Mouse (Mus musculus): ENCODE measurements at regions not wholly inside any gene's neighbourhood (a gene's known extent, or its start where the extent isn't known, plus 50 kb on each side); places are given as distances from the start of the nearest gene placed in this dataset.

GRCm38 (mm10) chr13:28878692-28879091 is 74.8 kb downstream of the Sox4 start:
- no peaks in the 10 kb centered on the region for H3K27me3 ChIP-seq (ENCODE audit: control insufficient read depth, insufficient read depth, low read length)
- H3K4me2 ChIP-seq (ENCODE audit: low read depth, low read length, severe bottlenecking), result no peak overlapping the region
- no peak overlapping the region for H3K27ac ChIP-seq (ENCODE audit: low read depth, low read length)
- ATAC-seq (replicated peaks; ENCODE audit: low FRiP score) (no peak), DNase-seq (ENCODE audit: low spot score) (no peak)
- no peak overlapping the region for H3K9ac ChIP-seq (ENCODE audit: low read length)
- no peaks in the 10 kb centered on the region for H3K36me3 ChIP-seq (ENCODE audit: control insufficient read depth, insufficient read depth, low read length)
- H3K9me3 ChIP-seq (ENCODE audit: control insufficient read depth, low read length), result no peaks in the 10 kb centered on the region
- no peak overlapping the region for H3K4me3 ChIP-seq (ENCODE audit: low read depth, low read length)
- no peaks in the 10 kb centered on the region; the same call in 1 of the 2 replicates for H3K4me1 ChIP-seq (replicated peaks; ENCODE audit: control insufficient read depth, insufficient read depth, low read length)
- WGBS, result 93% methylated on average over 3 of the region's 3 CpGs

GRCm38 (mm10) chr13:28876771-28877170 is 76.7 kb downstream of the Sox4 start:
- Histone ChIP-seq H3K9me3 (ENCODE audit: control insufficient read depth, low read length) (no peaks in the 10 kb centered on the region), H3K9ac (ENCODE audit: low read length) (no peak overlapping the region), H3K4me1 (replicated peaks; ENCODE audit: control insufficient read depth, insufficient read depth, low read length) (no peaks in the 10 kb centered on the region; the same call in 1 of the 2 replicates), H3K4me2 (ENCODE audit: low read depth, low read length, severe bottlenecking) (no peak overlapping the region), H3K4me3 (ENCODE audit: low read depth, low read length) (no peak overlapping the region), H3K36me3 (ENCODE audit: control insufficient read depth, insufficient read depth, low read length) (no peaks in the 10 kb centered on the region), H3K27ac (ENCODE audit: low read depth, low read length) (no peak overlapping the region), H3K27me3 (ENCODE audit: control insufficient read depth, insufficient read depth, low read length) (no peaks in the 10 kb centered on the region)
- WGBS, result 79% methylated on average over 4 of the region's 4 CpGs
- ATAC-seq (replicated peaks; ENCODE audit: low FRiP score) (no peak), DNase-seq (ENCODE audit: low spot score) (no peak)

- ATAC-seq (replicated peaks; ENCODE audit: low FRiP score), result no peak
- Histone ChIP-seq H3K4me1 (replicated peaks; ENCODE audit: control insufficient read depth, insufficient read depth, low read length) (no peaks in the 10 kb centered on the region; the same call in 1 of the 2 replicates), H3K27me3 (ENCODE audit: control insufficient read depth, insufficient read depth, low read length) (no peaks in the 10 kb centered on the region), H3K36me3 (ENCODE audit: control insufficient read depth, insufficient read depth, low read length) (peaks cover 5% of the 10 kb centered on the region; the same call in 1 of the 2 replicates), H3K4me3 (ENCODE audit: low read depth, low read length) (no peak overlapping the region), H3K4me2 (ENCODE audit: low read depth, low read length, severe bottlenecking) (no peak overlapping the region), H3K27ac (ENCODE audit: low read depth, low read length) (no peak overlapping the region), H3K9me3 (ENCODE audit: control insufficient read depth, low read length) (no peaks in the 10 kb centered on the region), H3K9ac (ENCODE audit: low read length) (no peak overlapping the region)
- WGBS, result 93% methylated on average over 4 of the region's 4 CpGs
- DNase-seq (ENCODE audit: low spot score), result no peak
Observed at GRCm38 (mm10) chr13:28870681-28871080, 82.8 kb downstream of the Sox4 start.

- no peaks in the 10 kb centered on the region for H3K27me3 ChIP-seq (ENCODE audit: control insufficient read depth, insufficient read depth, low read length)
- H3K4me1 ChIP-seq (replicated peaks; ENCODE audit: control insufficient read depth, insufficient read depth, low read length), result no peaks in the 10 kb centered on the region; the same call in 1 of the 2 replicates
- ATAC-seq (replicated peaks; ENCODE audit: low FRiP score) (no peak), DNase-seq (ENCODE audit: low spot score) (no peak)
- H3K4me2 ChIP-seq (ENCODE audit: low read depth, low read length, severe bottlenecking), result no peak overlapping the region
- 85% methylated on average over 5 of the region's 5 CpGs for WGBS
- no peak overlapping the region for H3K27ac ChIP-seq (ENCODE audit: low read depth, low read length)
- H3K9me3 ChIP-seq (ENCODE audit: control insufficient read depth, low read length), result no peaks in the 10 kb centered on the region; the same call in 1 of the 2 replicates
- peaks cover 8% of the 10 kb centered on the region; the same call in 1 of the 2 replicates for H3K36me3 ChIP-seq (ENCODE audit: control insufficient read depth, insufficient read depth, low read length)
- no peak overlapping the region for H3K9ac ChIP-seq (ENCODE audit: low read length)
- H3K4me3 ChIP-seq (ENCODE audit: low read depth, low read length), result no peak overlapping the region
Observed at GRCm38 (mm10) chr13:28867210-28867609, 86.3 kb downstream of the Sox4 start.

GRCm38 (mm10) chr13:28866686-28867085 is 86.8 kb downstream of the Sox4 start:
- no peaks in the 10 kb centered on the region; the same call in 1 of the 2 replicates for H3K9me3 ChIP-seq (ENCODE audit: control insufficient read depth, low read length)
- no peaks in the 10 kb centered on the region; the same call in 1 of the 2 replicates for H3K4me1 ChIP-seq (replicated peaks; ENCODE audit: control insufficient read depth, insufficient read depth, low read length)
- ATAC-seq (replicated peaks; ENCODE audit: low FRiP score) (no peak), DNase-seq (ENCODE audit: low spot score) (no peak)
- no peak overlapping the region for H3K9ac ChIP-seq (ENCODE audit: low read length)
- H3K27me3 ChIP-seq (ENCODE audit: control insufficient read depth, insufficient read depth, low read length), result no peaks in the 10 kb centered on the region
- no peak overlapping the region for H3K27ac ChIP-seq (ENCODE audit: low read depth, low read length)
- no peak overlapping the region for H3K4me3 ChIP-seq (ENCODE audit: low read depth, low read length)
- peaks cover 8% of the 10 kb centered on the region; the same call in 1 of the 2 replicates for H3K36me3 ChIP-seq (ENCODE audit: control insufficient read depth, insufficient read depth, low read length)
- no peak overlapping the region for H3K4me2 ChIP-seq (ENCODE audit: low read depth, low read length, severe bottlenecking)
- WGBS, result 89% methylated on average over 3 of the region's 3 CpGs

- Histone ChIP-seq H3K9me3 (ENCODE audit: control insufficient read depth, low read length) (no peaks in the 10 kb centered on the region; the same call in 1 of the 2 replicates), H3K4me2 (ENCODE audit: low read depth, low read length, severe bottlenecking) (no peak overlapping the region), H3K36me3 (ENCODE audit: control insufficient read depth, insufficient read depth, low read length) (peaks cover 2% of the 10 kb centered on the region; the same call in 1 of the 2 replicates), H3K27me3 (ENCODE audit: control insufficient read depth, insufficient read depth, low read length) (no peaks in the 10 kb centered on the region), H3K4me3 (ENCODE audit: low read depth, low read length) (no peak overlapping the region), H3K27ac (ENCODE audit: low read depth, low read length) (no peak overlapping the region), H3K9ac (ENCODE audit: low read length) (no peak overlapping the region), H3K4me1 (replicated peaks; ENCODE audit: control insufficient read depth, insufficient read depth, low read length) (peaks cover 3% of the 10 kb centered on the region; the same call in 1 of the 2 replicates)
- no peak for ATAC-seq (replicated peaks; ENCODE audit: low FRiP score)
- DNase-seq (ENCODE audit: low spot score), result no peak
- 73% methylated on average over 2 of the region's 2 CpGs for WGBS
Observed at GRCm38 (mm10) chr13:28860601-28861000, 92.9 kb downstream of the Sox4 start.

- Histone ChIP-seq H3K4me3 (ENCODE audit: low read depth, low read length) (no peak overlapping the region), H3K27me3 (ENCODE audit: control insufficient read depth, insufficient read depth, low read length) (no peaks in the 10 kb centered on the region), H3K36me3 (ENCODE audit: control insufficient read depth, insufficient read depth, low read length) (no peaks in the 10 kb centered on the region), H3K9me3 (ENCODE audit: control insufficient read depth, low read length) (no peaks in the 10 kb centered on the region; the same call in 1 of the 2 replicates), H3K4me1 (replicated peaks; ENCODE audit: control insufficient read depth, insufficient read depth, low read length) (peaks cover 3% of the 10 kb centered on the region; the same call in 1 of the 2 replicates), H3K9ac (ENCODE audit: low read length) (no peak overlapping the region), H3K4me2 (ENCODE audit: low read depth, low read length, severe bottlenecking) (no peak overlapping the region), H3K27ac (ENCODE audit: low read depth, low read length) (peak overlapping the region; percentile 21; the same call in 1 of the 2 replicates)
- DNase-seq (ENCODE audit: low spot score), result no peak
- WGBS, result 33% methylated on average over 11 of the region's 11 CpGs
- ATAC-seq (replicated peaks; ENCODE audit: low FRiP score), result peak; percentile 55
Observed at GRCm38 (mm10) chr13:28859829-28860427, 93.6 kb downstream of the Sox4 start.

- 94% methylated on average over 6 of the region's 6 CpGs for WGBS
- ATAC-seq (replicated peaks; ENCODE audit: low FRiP score), result no peak
- H3K36me3 ChIP-seq (ENCODE audit: control insufficient read depth, insufficient read depth, low read length), result no peaks in the 10 kb centered on the region
Observed at GRCm38 (mm10) chr13:28858001-28858400, 95.5 kb downstream of the Sox4 start.

GRCm38 (mm10) chr13:28857201-28857600 is 96.3 kb downstream of the Sox4 start:
- Histone ChIP-seq H3K4me2 (ENCODE audit: low read depth, low read length, severe bottlenecking) (no peak overlapping the region), H3K4me3 (ENCODE audit: low read depth, low read length) (no peak overlapping the region), H3K27me3 (ENCODE audit: control insufficient read depth, insufficient read depth, low read length) (no peaks in the 10 kb centered on the region), H3K9ac (ENCODE audit: low read length) (no peak overlapping the region), H3K36me3 (ENCODE audit: control insufficient read depth, insufficient read depth, low read length) (no peaks in the 10 kb centered on the region), H3K4me1 (replicated peaks; ENCODE audit: control insufficient read depth, insufficient read depth, low read length) (peaks cover 3% of the 10 kb centered on the region; the same call in 1 of the 2 replicates), H3K9me3 (ENCODE audit: control insufficient read depth, low read length) (no peaks in the 10 kb centered on the region), H3K27ac (ENCODE audit: low read depth, low read length) (no peak overlapping the region)
- ATAC-seq (replicated peaks; ENCODE audit: low FRiP score) (no peak), DNase-seq (ENCODE audit: low spot score) (no peak)
- WGBS, result 90% methylated on average over 6 of the region's 6 CpGs

More at GRCm38 (mm10) chr13:28858001-28858400, 95.5 kb downstream of the Sox4 start:
- DNase-seq (ENCODE audit: low spot score), result no peak
- no peak overlapping the region for H3K9ac ChIP-seq (ENCODE audit: low read length)
- H3K4me3 ChIP-seq (ENCODE audit: low read depth, low read length), result no peak overlapping the region
- no peak overlapping the region for H3K27ac ChIP-seq (ENCODE audit: low read depth, low read length)
- no peaks in the 10 kb centered on the region for H3K27me3 ChIP-seq (ENCODE audit: control insufficient read depth, insufficient read depth, low read length)
- H3K4me2 ChIP-seq (ENCODE audit: low read depth, low read length, severe bottlenecking), result no peak overlapping the region
- no peaks in the 10 kb centered on the region; the same call in 1 of the 2 replicates for H3K9me3 ChIP-seq (ENCODE audit: control insufficient read depth, low read length)
- peaks cover 3% of the 10 kb centered on the region; the same call in 1 of the 2 replicates for H3K4me1 ChIP-seq (replicated peaks; ENCODE audit: control insufficient read depth, insufficient read depth, low read length)

Data from forebrain, embryonic 11.5 days (tissue).